Mouse (Mus musculus) intestine, embryonic 14.5 days (tissue): ENCODE measurements around the gene Coq8a. TPM values are rescaled to one million over a fixed set of nuclear protein-coding genes. Genes with fewer than 3 reads are reported as not detected.

Experiments
- ATAC-seq: fragments of 200-750 bp; cut with Nextera tagmentation; replicated peaks from 2 replicates; pipeline ENCODE4 v1.8.0; 2017; ENCODE audit warnings: low read depth, moderate number of reproducible peaks, moderate TSS enrichment, moderate library complexity; ENCODE audit not compliant: low FRiP score, low TSS enrichment
- DNase-seq: peaks from one replicate; pipeline ENCODE4 v3.0.0-alpha.2; 2018; ENCODE audit warnings: low spot score
- H3K27ac ChIP-seq: fragments of 300-500 bp; sonication (generic); 2 replicates; pipeline ENCODE4 v1.5.1; 2014; ENCODE audit warnings: low read depth, mild to moderate bottlenecking, control low read depth
- H3K27me3 ChIP-seq: fragments of 300-500 bp; sonication (generic); replicated peaks from 2 replicates; pipeline ENCODE4 v1.6.1; 2014; ENCODE audit warnings: low read length, control low read depth; ENCODE audit not compliant: control insufficient read depth, insufficient read depth
- H3K36me3 ChIP-seq: fragments of 300-500 bp; sonication (generic); 2 replicates; pipeline ENCODE4 v1.6.1; 2014; ENCODE audit warnings: low read length, control low read depth; ENCODE audit not compliant: control insufficient read depth, insufficient read depth
- H3K4me1 ChIP-seq: fragments of 300-500 bp; sonication (generic); replicated peaks from 2 replicates; pipeline ENCODE4 v1.6.1; 2014; ENCODE audit warnings: low read length, control low read depth, mixed read lengths; ENCODE audit not compliant: control insufficient read depth, insufficient read depth
- H3K4me2 ChIP-seq: fragments of 300-500 bp; sonication (generic); 2 replicates; pipeline ENCODE4 v1.6.1; 2014; ENCODE audit warnings: low read length
- H3K4me3 ChIP-seq: fragments of 300-500 bp; sonication (generic); 2 replicates; pipeline ENCODE4 v1.5.1; 2014; ENCODE audit warnings: low read depth, low read length, control low read depth, mixed read lengths
- H3K9ac ChIP-seq: fragments of 300-500 bp; sonication (generic); 2 replicates; pipeline ENCODE4 v1.6.1; 2014; ENCODE audit warnings: mild to moderate bottlenecking, low read length
- H3K9me3 ChIP-seq: fragments of 300-500 bp; sonication (generic); 2 replicates; pipeline ENCODE4 v1.6.1; 2016; ENCODE audit warnings: low read length, control low read depth; ENCODE audit not compliant: control insufficient read depth
- WGBS: fragments of 180-500 bp; shearing (Covaris S2); extraction: QIAGEN DNeasy Blood & Tissue Kit; methylation state at CpG from one replicate; pipeline ENCODE4 v1.1.7; 2014; 5-methylcytosine and 5-hydroxymethylcytosine counted together
- polyA plus RNA-seq: library from polyadenylated mRNA; unstranded; fragments of >200 nt; fragmentation: Nextera tagmentation; extraction: Ambion mirVana; gene quantifications from 2 replicates; pipeline ENCODE4 v1.2.1, GENCODE M21; 2014

Gene Coq8a
- polyA plus RNA-seq: 11.4 and 12.4 TPM in 2 replicates

- no peak for DNase-seq
- H3K4me1 ChIP-seq: peaks cover 10% of the 10 kb centered on the region
- H3K9ac ChIP-seq: no peak within 1 kb of the TSS
- 70% methylated on average over 4 of the region's 4 CpGs for WGBS
- no peaks in the 10 kb centered on the region for H3K27me3 ChIP-seq
- H3K27ac ChIP-seq: no peak within 1 kb of the TSS
- H3K4me2 ChIP-seq: no peak within 1 kb of the TSS
- H3K9me3 ChIP-seq: no peaks in the 10 kb centered on the region
- no peaks in the 10 kb centered on the region for H3K36me3 ChIP-seq
- no peak within 1 kb of the TSS for H3K4me3 ChIP-seq
- no peak for ATAC-seq
These were observed at the start of gene Coq8a for GRCm38 (mm10) chr1:180198959-180199714. Coq8a (minus strand) TSS chr1:180199602.

- H3K4me3 ChIP-seq: no peak overlapping the region
- no peak overlapping the region for H3K9ac ChIP-seq
- 82% methylated on average over 7 of the region's 7 CpGs for WGBS
- no peaks in the 10 kb centered on the region; the same call in 1 of the 2 replicates for H3K4me1 ChIP-seq
- H3K36me3 ChIP-seq: no peaks in the 10 kb centered on the region
- DNase-seq (no peak), ATAC-seq (no peak)
- H3K9me3 ChIP-seq: no peaks in the 10 kb centered on the region
- H3K27me3 ChIP-seq: no peaks in the 10 kb centered on the region
- no peak overlapping the region for H3K27ac ChIP-seq
- H3K4me2 ChIP-seq: no peak overlapping the region
These were observed 49.3 kb upstream of the Coq8a start for GRCm38 (mm10) chr1:180248593-180249146.

- Histone ChIP-seq H3K27ac (no peak overlapping the region), H3K4me2 (no peak overlapping the region), H3K36me3 (no peaks in the 10 kb centered on the region), H3K9me3 (no peaks in the 10 kb centered on the region), H3K27me3 (no peaks in the 10 kb centered on the region), H3K4me1 (no peaks in the 10 kb centered on the region; the same call in 1 of the 2 replicates), H3K9ac (no peak overlapping the region), H3K4me3 (no peak overlapping the region)
- no peak for DNase-seq
- WGBS: 75% methylated on average over 7 of the region's 7 CpGs
- ATAC-seq: no peak; the same call in 1 of the 2 replicates
These were observed 48.5 kb upstream of the Coq8a start for GRCm38 (mm10) chr1:180247901-180248300.

GRCm38 (mm10) chr1:180245741-180246507 lies 46.5 kb upstream of the Coq8a start:
- WGBS: 63% methylated on average over 13 of the region's 13 CpGs
- Histone ChIP-seq H3K36me3 (no peaks in the 10 kb centered on the region), H3K9me3 (no peaks in the 10 kb centered on the region), H3K27me3 (no peaks in the 10 kb centered on the region), H3K4me1 (no peaks in the 10 kb centered on the region; the same call in 1 of the 2 replicates), H3K9ac (no peak overlapping the region), H3K4me3 (no peak overlapping the region), H3K27ac (no peak overlapping the region), H3K4me2 (no peak overlapping the region)
- ATAC-seq (no peak), DNase-seq (no peak)

GRCm38 (mm10) chr1:180231729-180232128 lies 32.3 kb upstream of the Coq8a start:
- no peak overlapping the region for H3K4me2 ChIP-seq
- no peak overlapping the region for H3K9ac ChIP-seq
- no peak for DNase-seq
- H3K4me3 ChIP-seq: no peak overlapping the region
- no peaks in the 10 kb centered on the region for H3K27me3 ChIP-seq
- 73% methylated on average over 3 of the region's 3 CpGs for WGBS
- 0 out of 2 replicates have a peak, but pooled peaks cover 4% of the 10 kb centered on the region for H3K9me3 ChIP-seq
- H3K36me3 ChIP-seq: no peaks in the 10 kb centered on the region
- no peak for ATAC-seq
- no peaks in the 10 kb centered on the region; the same call in 1 of the 2 replicates for H3K4me1 ChIP-seq
- H3K27ac ChIP-seq: no peak overlapping the region

- H3K27me3 ChIP-seq: no peaks in the 10 kb centered on the region
- 0 out of 2 replicates have a peak, but pooled peaks cover 4% of the 10 kb centered on the region for H3K9me3 ChIP-seq
- no peak overlapping the region for H3K9ac ChIP-seq
- H3K4me2 ChIP-seq: no peak overlapping the region
- DNase-seq (peak; percentile 68), ATAC-seq (no peak)
- peaks cover 6% of the 10 kb centered on the region for H3K4me1 ChIP-seq
- no peaks in the 10 kb centered on the region for H3K36me3 ChIP-seq
- no peak overlapping the region for H3K27ac ChIP-seq
- no peak overlapping the region for H3K4me3 ChIP-seq
- WGBS: 31% methylated on average over 2 of the region's 2 CpGs
These were observed 31.2 kb upstream of the Coq8a start for GRCm38 (mm10) chr1:180230580-180230979.

GRCm38 (mm10) chr1:180229906-180230305 lies 30.5 kb upstream of the Coq8a start:
- Histone ChIP-seq H3K9me3 (0 out of 2 replicates have a peak, but pooled peaks cover 4% of the 10 kb centered on the region), H3K27me3 (no peaks in the 10 kb centered on the region), H3K9ac (no peak overlapping the region), H3K4me3 (no peak overlapping the region), H3K4me2 (no peak overlapping the region), H3K4me1 (peaks cover 8% of the 10 kb centered on the region), H3K36me3 (no peaks in the 10 kb centered on the region), H3K27ac (no peak overlapping the region)
- DNase-seq (no peak), ATAC-seq (no peak)
- 81% methylated on average over 7 of the region's 7 CpGs for WGBS

GRCm38 (mm10) chr1:180228854-180229253 lies 29.5 kb upstream of the Coq8a start:
- DNase-seq: no peak
- Histone ChIP-seq H3K9me3 (0 out of 2 replicates have a peak, but pooled peaks cover 4% of the 10 kb centered on the region), H3K36me3 (no peaks in the 10 kb centered on the region), H3K27me3 (no peaks in the 10 kb centered on the region), H3K4me1 (peaks cover 8% of the 10 kb centered on the region), H3K27ac (no peak overlapping the region), H3K9ac (no peak overlapping the region), H3K4me2 (no peak overlapping the region), H3K4me3 (no peak overlapping the region)
- ATAC-seq: no peak
- 79% methylated on average over 12 of the region's 12 CpGs for WGBS
